Mouse (Mus musculus): ENCODE results near the gene Eif4g3. TPM values are rescaled to one million over a fixed set of nuclear protein-coding genes. Genes with fewer than 3 reads are reported as not detected.

The Eif4g3 gene
- polyA plus RNA-seq, 1 experiment from 2014 or later = 56.9 TPM

- Histone ChIP-seq H3K36me3 (ENCODE audit: control insufficient read depth, insufficient read depth, low read length) (no peaks in the 10 kb centered on the region), H3K9me3 (ENCODE audit: control insufficient read depth, low read length) (no peaks in the 10 kb centered on the region), H3K4me1 (replicated peaks; ENCODE audit: control insufficient read depth, insufficient read depth, low read length) (peaks cover 2% of the 10 kb centered on the region; the same call in 1 of the 2 replicates), H3K4me2 (replicated peaks; ENCODE audit: low read depth, low read length) (no peak overlapping the region), H3K27me3 (ENCODE audit: control insufficient read depth, insufficient read depth, low read length) (no peaks in the 10 kb centered on the region), H3K27ac (ENCODE audit: low read depth, low read length) (no peak overlapping the region), H3K4me3 (ENCODE audit: low read depth, low read length) (no peak overlapping the region), H3K9ac (ENCODE audit: low read depth, low read length) (no peak overlapping the region)
- 80% methylated on average over 13 of the region's 13 CpGs for WGBS
- ATAC-seq (ENCODE audit: low FRiP score) = no peak
- DNase-seq (ENCODE audit: low spot score) = no peak
These were observed 45.8 kb downstream of the Eif4g3 start for GRCm38 (mm10) chr4:138038365-138039274.

DNA sequence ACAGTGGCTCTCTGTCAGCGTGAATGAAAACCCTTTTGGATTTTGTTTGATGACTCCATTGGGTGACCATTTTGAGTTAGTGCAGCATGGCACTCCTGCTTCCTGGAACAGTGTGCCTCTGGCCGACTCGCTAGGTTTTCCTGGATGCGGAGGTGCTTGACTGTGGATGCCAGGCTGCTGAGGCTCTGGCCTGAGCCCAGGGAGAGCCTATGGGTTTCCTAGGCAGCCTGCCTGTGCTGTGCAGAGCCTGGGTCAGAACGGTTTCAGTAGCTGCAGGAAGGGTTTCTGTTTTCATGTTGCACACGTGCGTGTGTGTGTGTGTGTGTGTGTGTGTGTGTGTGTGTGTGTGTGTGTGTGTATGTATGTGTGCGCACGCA lies 46.4 kb downstream of the Eif4g3 start:
- no peak overlapping the region for H3K4me3 ChIP-seq (ENCODE audit: low read depth, low read length)
- H3K4me1 ChIP-seq (replicated peaks; ENCODE audit: control insufficient read depth, insufficient read depth, low read length) = peaks cover 2% of the 10 kb centered on the region; the same call in 1 of the 2 replicates

GRCm38 (mm10) chr4:138040589-138040988 lies 47.8 kb downstream of the Eif4g3 start:
- WGBS = 90% methylated on average over 3 of the region's 3 CpGs
- H3K9ac ChIP-seq (ENCODE audit: low read depth, low read length) = no peak overlapping the region
- ATAC-seq (ENCODE audit: low FRiP score) = no peak
- no peak for DNase-seq (ENCODE audit: low spot score)
- H3K4me2 ChIP-seq (replicated peaks; ENCODE audit: low read depth, low read length) = no peak overlapping the region
- no peaks in the 10 kb centered on the region for H3K27me3 ChIP-seq (ENCODE audit: control insufficient read depth, insufficient read depth, low read length)
- no peak overlapping the region for H3K27ac ChIP-seq (ENCODE audit: low read depth, low read length)
- peaks cover 2% of the 10 kb centered on the region; the same call in 1 of the 2 replicates for H3K4me1 ChIP-seq (replicated peaks; ENCODE audit: control insufficient read depth, insufficient read depth, low read length)
- no peak overlapping the region for H3K4me3 ChIP-seq (ENCODE audit: low read depth, low read length)
- 0 out of 2 replicates have a peak, but pooled peaks cover 2% of the 10 kb centered on the region for H3K9me3 ChIP-seq (ENCODE audit: control insufficient read depth, low read length)
- H3K36me3 ChIP-seq (ENCODE audit: control insufficient read depth, insufficient read depth, low read length) = peaks cover 4% of the 10 kb centered on the region

More for the DNA sequence above, 46.4 kb downstream of the Eif4g3 start:
- Histone ChIP-seq H3K4me2 (replicated peaks; ENCODE audit: low read depth, low read length) (no peak overlapping the region), H3K9me3 (ENCODE audit: control insufficient read depth, low read length) (no peaks in the 10 kb centered on the region), H3K27ac (ENCODE audit: low read depth, low read length) (no peak overlapping the region), H3K9ac (ENCODE audit: low read depth, low read length) (no peak overlapping the region), H3K36me3 (ENCODE audit: control insufficient read depth, insufficient read depth, low read length) (no peaks in the 10 kb centered on the region), H3K27me3 (ENCODE audit: control insufficient read depth, insufficient read depth, low read length) (no peaks in the 10 kb centered on the region)
- no peak for DNase-seq (ENCODE audit: low spot score)
- no peak for ATAC-seq (ENCODE audit: low FRiP score)
- WGBS = 88% methylated on average over 9 of the region's 9 CpGs

DNA sequence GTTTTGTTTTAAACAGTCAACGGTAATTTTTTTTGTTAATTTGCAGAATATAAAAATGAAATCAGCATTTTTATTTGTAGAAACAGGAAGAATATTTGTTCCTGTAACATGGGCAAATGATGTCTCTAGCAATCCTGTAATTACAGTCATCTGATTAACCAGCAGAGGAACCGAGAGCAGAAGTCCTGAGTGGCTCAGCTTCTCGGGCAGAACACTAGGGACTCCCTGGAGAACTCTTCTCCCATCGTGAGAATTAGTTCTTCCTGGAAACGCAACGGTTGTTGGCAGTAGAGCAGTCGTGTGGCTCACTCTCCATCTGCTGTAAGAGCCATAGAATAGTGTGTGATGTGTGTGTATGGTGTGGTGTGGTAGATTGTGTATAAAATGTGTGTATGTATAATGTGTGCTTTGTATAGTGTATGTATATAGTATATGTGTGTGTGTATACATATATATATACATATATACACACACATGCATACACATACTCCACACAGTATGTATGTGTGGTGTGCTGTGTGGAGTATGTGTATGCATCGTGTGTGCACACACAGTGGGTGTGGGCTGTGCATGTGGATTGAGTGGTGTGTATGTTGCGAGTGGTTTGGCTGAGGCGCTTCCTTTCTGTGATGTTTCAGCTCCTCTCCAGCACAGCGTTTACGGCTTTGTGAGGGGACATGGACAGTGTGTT lies 48.9 kb downstream of the Eif4g3 start:
- Histone ChIP-seq H3K9me3 (ENCODE audit: control insufficient read depth, low read length) (0 out of 2 replicates have a peak, but pooled peaks cover 2% of the 10 kb centered on the region), H3K4me2 (replicated peaks; ENCODE audit: low read depth, low read length) (no peak overlapping the region), H3K36me3 (ENCODE audit: control insufficient read depth, insufficient read depth, low read length) (peaks cover 8% of the 10 kb centered on the region), H3K4me1 (replicated peaks; ENCODE audit: control insufficient read depth, insufficient read depth, low read length) (peaks cover 2% of the 10 kb centered on the region; the same call in 1 of the 2 replicates), H3K9ac (ENCODE audit: low read depth, low read length) (no peak overlapping the region), H3K27me3 (ENCODE audit: control insufficient read depth, insufficient read depth, low read length) (no peaks in the 10 kb centered on the region), H3K27ac (ENCODE audit: low read depth, low read length) (no peak overlapping the region), H3K4me3 (ENCODE audit: low read depth, low read length) (no peak overlapping the region)
- WGBS = 85% methylated on average over 12 of the region's 12 CpGs
- no peak for ATAC-seq (ENCODE audit: low FRiP score)
- DNase-seq (ENCODE audit: low spot score) = no peak

DNA sequence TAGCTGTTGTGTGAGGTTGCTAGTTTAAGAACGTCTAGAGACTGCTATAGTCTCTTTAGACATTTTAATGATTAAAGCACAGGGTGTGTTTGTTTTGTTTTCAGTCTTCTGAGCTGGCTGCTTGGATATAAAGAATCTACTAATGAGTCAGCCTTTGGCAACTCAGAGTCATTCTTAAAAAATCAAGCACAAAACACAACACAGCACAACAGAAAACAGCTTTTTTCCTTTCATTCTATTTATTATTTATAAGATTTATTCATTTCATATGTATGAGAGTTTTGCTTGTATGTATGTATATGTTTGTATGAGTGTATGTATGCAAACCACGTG lies 49.4 kb downstream of the Eif4g3 start:
- H3K27ac ChIP-seq (ENCODE audit: low read depth, low read length) = no peak overlapping the region
- H3K36me3 ChIP-seq (ENCODE audit: control insufficient read depth, insufficient read depth, low read length) = peaks cover 8% of the 10 kb centered on the region

GRCm38 (mm10) chr4:138042625-138043024 lies 49.8 kb downstream of the Eif4g3 start:
- H3K27ac ChIP-seq (ENCODE audit: low read depth, low read length) = no peak overlapping the region
- H3K27me3 ChIP-seq (ENCODE audit: control insufficient read depth, insufficient read depth, low read length) = no peaks in the 10 kb centered on the region
- WGBS = 92% methylated on average over 5 of the region's 5 CpGs
- H3K4me3 ChIP-seq (ENCODE audit: low read depth, low read length) = no peak overlapping the region
- no peak for DNase-seq (ENCODE audit: low spot score)
- H3K9me3 ChIP-seq (ENCODE audit: control insufficient read depth, low read length) = 0 out of 2 replicates have a peak, but pooled peaks cover 2% of the 10 kb centered on the region
- no peak overlapping the region for H3K9ac ChIP-seq (ENCODE audit: low read depth, low read length)
- H3K36me3 ChIP-seq (ENCODE audit: control insufficient read depth, insufficient read depth, low read length) = peaks cover 8% of the 10 kb centered on the region
- H3K4me1 ChIP-seq (replicated peaks; ENCODE audit: control insufficient read depth, insufficient read depth, low read length) = 0 out of 2 replicates have a peak, but pooled peaks cover 2% of the 10 kb centered on the region
- ATAC-seq (ENCODE audit: low FRiP score) = no peak
- H3K4me2 ChIP-seq (replicated peaks; ENCODE audit: low read depth, low read length) = no peak overlapping the region

More for the DNA sequence above, 49.4 kb downstream of the Eif4g3 start:
- WGBS = 72% methylated on average over 2 of the region's 2 CpGs
- no peak for DNase-seq (ENCODE audit: low spot score)
- Histone ChIP-seq H3K9me3 (ENCODE audit: control insufficient read depth, low read length) (0 out of 2 replicates have a peak, but pooled peaks cover 2% of the 10 kb centered on the region), H3K9ac (ENCODE audit: low read depth, low read length) (no peak overlapping the region), H3K27me3 (ENCODE audit: control insufficient read depth, insufficient read depth, low read length) (no peaks in the 10 kb centered on the region), H3K4me3 (ENCODE audit: low read depth, low read length) (no peak overlapping the region), H3K4me1 (replicated peaks; ENCODE audit: control insufficient read depth, insufficient read depth, low read length) (0 out of 2 replicates have a peak, but pooled peaks cover 2% of the 10 kb centered on the region), H3K4me2 (replicated peaks; ENCODE audit: low read depth, low read length) (no peak overlapping the region)
- no peak for ATAC-seq (ENCODE audit: low FRiP score)

DNA sequence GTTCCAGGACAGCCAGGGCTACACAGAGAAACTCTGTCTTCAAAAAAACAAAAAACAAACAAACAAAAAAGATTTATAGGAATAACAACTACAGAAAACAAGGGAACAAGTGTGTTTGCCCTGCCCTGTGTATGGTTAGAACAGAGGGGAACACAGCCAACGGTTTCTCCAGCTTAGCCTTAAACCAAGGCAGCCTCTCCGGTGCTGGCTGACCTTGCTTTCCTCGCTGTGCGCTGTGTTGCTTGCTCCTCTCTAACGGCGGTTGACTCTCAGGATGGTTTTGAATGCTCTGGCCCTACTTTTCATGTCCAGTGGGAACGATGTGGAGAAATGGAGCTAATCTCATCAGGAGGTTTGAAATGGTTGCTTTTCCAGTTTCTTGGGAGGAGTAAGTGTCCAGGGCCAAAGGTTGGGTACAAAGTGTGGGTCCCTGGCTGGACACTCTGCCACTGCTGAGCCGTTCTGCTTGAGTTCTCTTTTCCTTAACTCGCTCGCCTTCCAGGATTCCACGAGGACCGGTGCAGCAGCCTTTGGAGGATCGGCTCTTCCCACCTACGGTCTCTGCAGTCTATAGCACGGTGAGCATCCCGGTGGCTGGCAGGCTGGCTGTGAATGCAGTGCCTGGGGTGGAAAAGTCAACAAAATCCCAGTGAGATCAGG lies 52.1 kb downstream of the Eif4g3 start:
- Histone ChIP-seq H3K9me3 (ENCODE audit: control insufficient read depth, low read length) (0 out of 2 replicates have a peak, but pooled peaks cover 2% of the 10 kb centered on the region), H3K4me2 (replicated peaks; ENCODE audit: low read depth, low read length) (no peak overlapping the region), H3K9ac (ENCODE audit: low read depth, low read length) (no peak overlapping the region), H3K36me3 (ENCODE audit: control insufficient read depth, insufficient read depth, low read length) (peaks cover 8% of the 10 kb centered on the region), H3K4me3 (ENCODE audit: low read depth, low read length) (no peak overlapping the region), H3K27me3 (ENCODE audit: control insufficient read depth, insufficient read depth, low read length) (no peaks in the 10 kb centered on the region), H3K4me1 (replicated peaks; ENCODE audit: control insufficient read depth, insufficient read depth, low read length) (no peaks in the 10 kb centered on the region), H3K27ac (ENCODE audit: low read depth, low read length) (no peak overlapping the region)
- no peak for DNase-seq (ENCODE audit: low spot score)
- ATAC-seq (ENCODE audit: low FRiP score) = no peak
- WGBS = 98% methylated on average over 16 of the region's 16 CpGs

GRCm38 (mm10) chr4:138045809-138046208 lies 53.0 kb downstream of the Eif4g3 start:
- WGBS = 97% methylated on average over 1 of the region's 1 CpGs
- H3K27me3 ChIP-seq (ENCODE audit: control insufficient read depth, insufficient read depth, low read length) = no peaks in the 10 kb centered on the region
- H3K4me2 ChIP-seq (replicated peaks; ENCODE audit: low read depth, low read length) = no peak overlapping the region
- DNase-seq (ENCODE audit: low spot score) = no peak
- no peak overlapping the region for H3K9ac ChIP-seq (ENCODE audit: low read depth, low read length)
- no peaks in the 10 kb centered on the region for H3K4me1 ChIP-seq (replicated peaks; ENCODE audit: control insufficient read depth, insufficient read depth, low read length)
- H3K27ac ChIP-seq (ENCODE audit: low read depth, low read length) = no peak overlapping the region
- H3K4me3 ChIP-seq (ENCODE audit: low read depth, low read length) = no peak overlapping the region
- no peak for ATAC-seq (ENCODE audit: low FRiP score)
- 0 out of 2 replicates have a peak, but pooled peaks cover 2% of the 10 kb centered on the region for H3K9me3 ChIP-seq (ENCODE audit: control insufficient read depth, low read length)
- peaks cover 8% of the 10 kb centered on the region for H3K36me3 ChIP-seq (ENCODE audit: control insufficient read depth, insufficient read depth, low read length)

All from hindbrain, embryonic 11.5 days (tissue).